Mouse (Mus musculus) ES-E14 (cell line): Measurements from ENCODE around the gene Sim1.

Experiments used
- CHD2 ChIP-seq: IDR thresholded peaks from 2 replicates; pipeline ENCODE4 v1.6.1; 2014; ENCODE audit warnings: mild to moderate bottlenecking, low read depth, low read length, inconsistent platforms
- HCFC1 ChIP-seq: IDR thresholded peaks from 2 replicates; pipeline ENCODE4 v1.6.1; 2012; ENCODE audit warnings: low read length, inconsistent platforms, borderline replicate concordance; ENCODE audit not compliant: insufficient read depth
- MAFK ChIP-seq: IDR thresholded peaks from 2 replicates; pipeline ENCODE4 v1.6.1; 2014; ENCODE audit warnings: mild to moderate bottlenecking, low read depth, low read length, inconsistent platforms; ENCODE audit not compliant: insufficient read depth
- ZC3H11A ChIP-seq: IDR thresholded peaks from 2 replicates; pipeline ENCODE4 v1.6.1; 2012; ENCODE audit warnings: low read depth, mild to moderate bottlenecking, inconsistent platforms, low read length, borderline replicate concordance
- ZNF384 ChIP-seq: IDR thresholded peaks from 2 replicates; pipeline ENCODE4 v1.6.1; 2012; ENCODE audit warnings: low read depth, low read length, inconsistent platforms

DNA sequence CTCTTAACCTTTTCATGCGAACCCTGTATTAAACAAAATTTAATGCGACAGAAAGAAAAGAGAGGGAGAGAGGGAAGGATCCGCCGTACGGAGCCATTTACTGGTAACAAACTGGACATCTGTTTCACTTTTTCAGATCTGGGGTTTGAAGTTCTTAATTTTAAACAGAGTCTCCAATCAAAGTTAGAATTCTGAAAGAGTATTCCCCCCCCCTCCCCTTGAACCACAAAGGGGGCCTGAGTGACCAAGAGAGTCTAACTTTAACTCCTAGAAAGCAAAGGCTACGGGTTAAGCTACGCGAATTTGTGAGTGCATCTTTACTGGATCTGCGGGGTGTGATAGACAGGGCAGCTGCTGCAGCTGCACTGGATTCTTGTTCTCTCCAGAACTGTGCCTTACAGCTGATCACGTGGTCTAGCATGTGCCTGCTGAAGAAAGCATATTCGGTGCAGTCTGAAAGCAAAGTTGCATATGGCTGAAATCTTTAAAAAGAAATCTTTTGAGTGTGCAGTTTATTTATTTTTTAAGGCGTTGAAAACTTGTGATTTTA is 16.4 kb downstream of the Sim1 start:
- TF ChIP-seq MAFK = no peak
- no peak for TF ChIP-seq HCFC1
- no peak for TF ChIP-seq ZC3H11A
- no peak for TF ChIP-seq CHD2
- no peak for TF ChIP-seq ZNF384
